Mouse (Mus musculus) frontal cortex, adult (tissue): ENCODE measurements around the gene 2510009E07Rik.
A peak's percentile ranks its signal among the peaks of the same experiment; 100 is the strongest.

Experiments
- ATAC-seq: cut with Nextera tagmentation; 2 replicates; pipeline ENCODE4 v1.9.2; 2017; ENCODE audit warnings: mild to moderate bottlenecking, moderate library complexity, mixed read lengths; ENCODE audit not compliant: low TSS enrichment

Gene 2510009E07Rik

DNA sequence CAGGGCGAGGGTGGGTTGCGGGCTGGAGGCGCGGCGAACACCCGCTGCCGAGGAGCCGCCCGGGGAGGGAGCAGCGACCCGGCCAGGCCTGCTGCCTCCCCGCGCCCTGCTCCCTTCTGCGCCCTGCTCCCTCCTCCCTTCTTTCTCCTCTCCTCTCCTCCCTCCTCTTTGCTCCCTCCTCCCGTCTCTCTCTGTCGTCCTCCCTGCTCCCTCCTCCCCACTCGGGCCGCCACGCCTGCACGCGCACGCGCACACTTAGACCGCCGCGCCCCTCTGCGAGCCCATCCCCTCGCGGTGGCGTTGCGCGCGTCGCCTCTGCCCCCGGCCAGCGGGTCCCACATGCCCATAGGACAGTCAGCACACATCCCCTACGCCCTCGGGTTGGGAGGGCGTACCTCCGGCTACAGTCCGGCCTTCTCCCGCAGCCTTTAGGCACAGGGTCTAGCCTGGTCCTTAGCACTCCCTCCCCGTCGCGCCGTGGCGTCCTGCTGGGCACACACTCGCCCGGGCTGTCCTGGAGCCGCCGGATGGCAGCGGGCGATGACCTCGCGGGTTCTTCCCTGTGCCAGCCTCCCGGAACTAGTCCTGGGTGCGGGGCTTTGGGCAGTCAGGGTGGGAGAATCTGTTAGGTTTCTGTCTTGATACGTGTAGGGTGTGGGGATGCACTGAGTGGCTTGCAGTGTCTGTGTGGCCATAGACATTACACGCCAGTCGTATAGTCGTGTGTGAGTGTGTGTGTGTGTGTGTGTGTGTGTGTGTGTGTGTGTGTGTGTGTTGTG, at the start of gene 2510009E07Rik:
Gene 2510009E07Rik, minus strand, starts transcription at position 203 of the 779 bp plus-strand sequence.
- ATAC-seq: peak; percentile 87

DNA sequence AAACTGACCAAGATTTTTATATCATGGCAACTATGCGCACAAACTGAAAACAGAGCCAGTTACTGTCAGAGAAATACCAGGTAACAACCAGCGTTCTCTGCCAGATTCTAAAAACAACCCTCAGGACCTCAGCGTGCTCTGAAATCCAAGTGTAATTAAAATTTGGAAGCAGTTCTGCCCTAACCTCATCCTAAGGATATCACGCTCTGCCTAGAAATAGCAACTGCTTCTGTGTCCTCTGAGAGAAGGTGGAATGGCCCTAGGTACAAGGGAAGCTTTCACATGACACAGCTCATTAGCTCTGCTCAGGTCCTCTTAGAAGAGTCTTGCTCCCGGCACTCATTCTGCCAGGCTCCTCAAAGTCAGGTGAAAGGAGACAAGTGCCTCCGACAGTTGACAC, 48.9 kb upstream of the 2510009E07Rik start:
- ATAC-seq: no peak

DNA sequence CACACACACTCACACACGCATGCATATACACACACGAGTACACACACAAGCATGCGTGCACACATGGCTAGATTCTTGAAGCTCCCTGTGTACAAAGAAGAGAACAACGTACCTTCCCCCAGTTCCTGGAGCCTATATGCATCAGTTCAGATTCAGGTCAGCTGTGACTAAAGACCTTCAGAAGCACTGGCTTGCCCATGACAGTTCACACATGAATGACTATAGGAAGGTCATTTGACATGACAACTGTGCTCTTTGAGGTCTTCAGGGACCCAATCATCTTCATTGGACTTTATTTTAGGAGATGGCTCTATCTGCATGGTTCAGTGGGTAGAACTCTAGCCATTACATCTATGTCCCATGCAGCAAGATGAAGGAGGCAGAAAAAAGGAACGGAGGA, 48.4 kb upstream of the 2510009E07Rik start:
- ATAC-seq: no peak

DNA sequence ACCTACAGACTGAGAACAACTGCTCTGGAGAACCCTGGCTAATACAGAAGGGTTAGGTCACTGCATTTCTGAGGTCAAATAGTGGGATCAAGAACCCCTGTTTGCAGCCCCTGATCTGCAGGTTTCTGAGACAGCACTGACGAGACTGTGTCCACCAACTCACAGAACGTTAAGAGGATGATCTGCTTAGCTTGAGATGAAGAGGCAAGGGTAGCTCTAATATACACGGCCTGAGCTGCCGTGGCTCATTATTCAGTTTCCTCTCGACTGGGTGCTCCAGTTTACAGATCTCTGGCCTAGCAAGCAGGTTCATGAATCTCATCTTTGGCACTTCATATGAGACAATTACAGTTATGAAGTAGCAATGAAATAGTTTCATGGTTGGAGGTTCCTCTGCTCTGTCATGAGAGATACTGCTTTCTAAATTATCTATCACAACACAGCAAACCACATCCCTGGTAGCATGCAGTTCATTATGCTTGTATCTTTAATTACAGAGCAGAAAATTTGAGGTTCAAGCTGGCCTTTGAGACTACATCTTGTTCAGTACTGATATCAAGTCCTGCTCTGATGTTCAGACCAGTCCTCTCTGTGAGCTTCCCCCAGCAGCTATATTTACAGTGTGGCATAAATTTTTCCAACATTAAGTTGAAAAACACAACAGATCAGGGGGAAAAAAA, 47.9 kb upstream of the 2510009E07Rik start:
- ATAC-seq: no peak

DNA sequence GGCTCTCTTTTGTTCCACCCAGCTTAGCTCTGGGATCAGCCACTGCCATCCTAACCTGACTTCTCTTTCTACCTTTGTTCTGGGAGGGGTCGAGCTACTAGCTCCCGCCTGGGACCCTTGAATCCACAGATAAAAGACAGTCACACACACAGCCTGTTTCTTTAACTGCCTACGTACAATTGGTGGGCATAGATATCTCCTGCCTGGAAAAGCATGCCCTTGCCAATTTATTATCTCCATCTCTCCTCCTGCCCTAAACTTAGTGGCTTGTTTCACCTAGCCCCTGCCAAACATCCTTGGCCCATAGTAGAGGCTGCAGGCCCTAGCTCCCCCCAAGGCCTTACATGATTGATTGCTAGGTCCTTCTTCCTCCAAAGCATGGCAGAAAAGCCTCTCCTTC, 47.1 kb upstream of the 2510009E07Rik start:
- no peak for ATAC-seq

DNA sequence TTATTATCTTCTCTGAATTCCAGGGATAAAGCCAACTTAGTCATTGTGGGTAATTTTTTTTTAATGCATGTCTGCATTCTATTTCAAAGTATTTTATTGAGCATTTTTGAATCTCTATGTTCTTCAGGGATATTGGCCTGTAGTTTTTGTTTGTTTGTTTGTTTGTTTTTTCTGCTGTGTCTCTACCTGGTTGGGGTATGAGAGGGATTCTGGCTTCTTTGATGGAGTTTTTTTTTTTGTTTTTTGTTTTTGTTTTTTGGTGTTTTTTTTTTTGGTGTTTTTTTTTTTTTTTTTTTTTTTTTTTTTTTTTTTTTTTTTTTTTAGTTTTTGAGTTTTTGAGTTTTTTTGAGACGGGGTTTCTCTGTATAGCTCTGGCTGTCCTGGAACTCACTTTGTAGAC, 41.2 kb upstream of the 2510009E07Rik start:
- ATAC-seq: no peak

DNA sequence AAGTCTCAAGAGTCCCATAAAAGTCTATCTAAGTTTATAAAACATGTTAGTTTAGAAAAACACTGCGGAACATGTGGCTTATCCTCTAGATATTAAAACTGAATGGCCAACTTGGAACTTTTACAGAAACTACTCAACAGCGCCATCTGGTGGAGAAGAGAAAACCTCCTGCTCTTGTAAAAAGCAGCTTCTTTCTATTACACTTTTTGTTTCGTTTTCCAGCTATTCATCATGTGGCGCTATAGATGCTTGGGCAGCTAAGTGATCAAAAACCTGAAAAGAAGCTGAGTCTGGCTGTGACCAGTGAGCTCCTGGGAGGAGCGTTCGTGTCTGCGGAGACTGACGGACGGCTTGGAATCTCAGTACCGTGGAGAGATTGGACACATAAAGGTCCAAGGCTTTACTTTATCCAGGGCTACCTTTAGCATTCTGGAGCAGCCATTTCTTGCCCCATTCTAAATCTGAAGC, 33.5 kb upstream of the 2510009E07Rik start:
- ATAC-seq: peak; percentile 85

DNA sequence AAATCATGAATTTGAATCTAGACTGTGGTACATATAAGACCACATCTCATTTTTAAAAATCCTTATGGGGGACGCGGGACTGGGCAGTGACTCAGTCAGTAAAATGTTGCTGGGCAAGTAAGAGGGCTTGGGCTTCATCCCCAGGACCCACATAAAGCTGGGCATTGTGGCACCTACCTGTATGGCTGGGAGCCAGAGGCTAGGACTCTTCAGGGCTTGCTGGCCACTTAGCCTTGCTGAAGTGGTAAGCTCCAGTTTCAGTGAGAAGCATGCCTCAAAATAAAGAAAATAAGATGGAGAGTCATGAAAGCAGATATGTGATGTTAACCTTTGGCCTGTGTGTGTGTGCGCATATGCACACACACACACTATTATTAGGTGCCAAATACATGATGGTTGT, 33.0 kb upstream of the 2510009E07Rik start:
- ATAC-seq: no peak

DNA sequence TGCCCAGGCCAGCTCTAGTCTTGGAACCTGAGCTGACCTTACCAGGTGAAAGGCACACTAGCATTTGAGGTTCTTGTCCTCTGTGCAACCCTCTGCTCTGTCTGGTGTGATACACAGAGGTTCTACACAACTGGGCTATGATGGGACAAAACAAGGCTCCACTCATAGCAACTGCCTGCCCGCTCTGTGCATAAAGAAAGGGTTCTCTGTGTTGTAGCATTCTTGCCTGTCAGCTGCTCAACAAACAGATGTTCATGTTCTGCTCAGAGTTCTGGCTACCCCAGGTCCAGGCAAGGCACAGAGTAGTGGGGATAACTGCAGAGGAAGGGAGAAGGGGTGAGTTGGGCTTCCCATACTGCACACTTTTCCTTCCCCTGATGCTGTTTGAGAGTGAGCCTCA, 29.8 kb upstream of the 2510009E07Rik start:
- peak; percentile 50 for ATAC-seq

DNA sequence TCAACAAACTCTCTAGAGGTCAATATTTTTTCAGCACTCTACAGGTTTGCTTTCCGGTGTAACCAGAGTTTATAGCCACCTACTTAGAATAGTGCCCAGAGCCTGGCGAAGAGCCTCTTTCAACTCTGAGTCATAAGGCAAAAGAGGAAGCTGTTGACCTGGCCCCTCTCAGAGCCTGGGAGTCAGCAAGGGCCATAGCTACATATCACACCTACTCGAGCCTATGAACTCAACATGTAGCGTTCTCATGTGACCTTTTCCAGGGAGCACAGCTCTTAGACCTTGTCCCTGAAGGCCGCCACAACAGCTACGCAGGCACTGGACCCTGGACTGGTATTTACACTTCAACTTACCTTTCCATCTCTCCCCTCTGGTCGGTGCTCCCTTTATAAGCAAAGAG, 25.3 kb upstream of the 2510009E07Rik start:
- no peak for ATAC-seq

DNA sequence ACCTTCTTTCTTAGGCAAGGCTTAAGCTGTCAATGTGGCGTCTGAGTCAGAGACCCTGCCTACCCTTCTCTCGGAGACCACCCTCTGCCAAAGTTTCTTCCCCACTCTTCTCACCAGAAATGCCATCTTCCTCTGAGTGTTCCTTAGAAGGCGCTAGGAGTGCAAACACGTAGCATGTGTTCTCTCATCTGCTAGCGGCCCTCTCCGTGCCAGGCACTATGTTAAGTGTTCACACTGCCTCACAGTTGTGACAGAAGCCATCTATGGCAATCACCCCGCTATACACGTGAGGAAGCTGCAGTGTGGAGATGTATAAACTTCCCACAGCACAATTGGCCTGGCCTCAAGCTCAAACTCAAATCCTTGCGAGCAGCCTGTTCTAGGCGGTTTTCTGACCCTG, 20.1 kb upstream of the 2510009E07Rik start:
- peak; percentile 69; the same call in 1 of the 2 replicates for ATAC-seq

DNA sequence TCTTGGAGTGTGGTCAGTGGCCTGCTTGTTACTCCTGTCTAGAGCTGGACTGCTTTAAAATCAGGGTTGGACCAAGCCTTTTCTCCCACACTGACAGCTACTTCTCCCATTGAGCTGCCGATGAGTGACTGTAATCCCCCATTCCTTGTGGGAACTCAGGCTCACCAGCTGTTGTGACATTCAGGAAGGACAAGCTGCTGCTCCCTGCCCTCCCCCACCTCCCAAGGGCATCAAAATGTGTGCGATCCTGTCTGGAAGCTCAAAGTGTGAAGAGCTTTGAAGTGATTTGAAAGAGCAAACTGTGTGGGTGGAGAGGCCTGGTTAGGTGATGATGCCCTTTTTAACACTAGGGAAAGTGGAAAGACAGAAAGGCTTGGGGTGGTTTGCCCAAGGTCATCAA, 15.9 kb upstream of the 2510009E07Rik start:
- ATAC-seq: no peak

DNA sequence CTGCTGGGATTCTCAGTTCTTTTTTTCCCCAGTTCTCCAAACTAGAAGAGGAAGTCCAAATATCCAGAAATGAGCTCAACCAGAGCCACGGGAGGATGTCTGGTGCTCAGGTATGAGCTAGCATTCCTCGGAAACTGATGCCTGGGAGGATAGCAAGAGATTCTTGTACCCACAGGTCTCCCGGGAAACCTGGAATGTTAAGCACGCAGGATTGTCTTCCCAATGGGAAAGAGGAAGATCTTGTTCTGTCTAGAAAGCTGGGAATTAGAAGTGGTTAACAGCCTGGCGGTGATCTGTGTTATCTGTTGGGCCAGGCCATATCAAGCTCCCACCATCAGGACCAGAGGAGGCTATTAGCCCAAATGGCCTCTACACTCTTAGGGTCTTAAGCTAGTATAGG, 10.2 kb upstream of the 2510009E07Rik start:
- no peak for ATAC-seq

DNA sequence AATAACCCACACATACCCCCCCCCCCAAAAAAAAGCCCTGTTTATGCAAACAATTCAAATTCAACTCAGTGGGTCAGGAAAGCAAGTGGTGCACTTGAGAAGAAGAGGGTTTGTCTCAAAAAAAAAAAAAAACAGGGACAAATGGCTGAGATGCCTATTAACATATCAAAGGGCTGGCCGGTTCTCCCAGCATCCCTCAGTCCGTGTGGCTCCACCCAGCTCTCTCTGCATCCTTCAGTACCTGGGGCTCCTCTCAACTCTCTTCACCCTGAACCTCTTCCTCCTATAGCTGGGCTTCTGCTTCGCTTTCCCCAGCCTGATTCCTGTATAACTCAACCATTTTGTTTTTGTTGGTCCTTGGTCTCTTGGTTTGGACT, 7.8 kb upstream of the 2510009E07Rik start:
- no peak for ATAC-seq

DNA sequence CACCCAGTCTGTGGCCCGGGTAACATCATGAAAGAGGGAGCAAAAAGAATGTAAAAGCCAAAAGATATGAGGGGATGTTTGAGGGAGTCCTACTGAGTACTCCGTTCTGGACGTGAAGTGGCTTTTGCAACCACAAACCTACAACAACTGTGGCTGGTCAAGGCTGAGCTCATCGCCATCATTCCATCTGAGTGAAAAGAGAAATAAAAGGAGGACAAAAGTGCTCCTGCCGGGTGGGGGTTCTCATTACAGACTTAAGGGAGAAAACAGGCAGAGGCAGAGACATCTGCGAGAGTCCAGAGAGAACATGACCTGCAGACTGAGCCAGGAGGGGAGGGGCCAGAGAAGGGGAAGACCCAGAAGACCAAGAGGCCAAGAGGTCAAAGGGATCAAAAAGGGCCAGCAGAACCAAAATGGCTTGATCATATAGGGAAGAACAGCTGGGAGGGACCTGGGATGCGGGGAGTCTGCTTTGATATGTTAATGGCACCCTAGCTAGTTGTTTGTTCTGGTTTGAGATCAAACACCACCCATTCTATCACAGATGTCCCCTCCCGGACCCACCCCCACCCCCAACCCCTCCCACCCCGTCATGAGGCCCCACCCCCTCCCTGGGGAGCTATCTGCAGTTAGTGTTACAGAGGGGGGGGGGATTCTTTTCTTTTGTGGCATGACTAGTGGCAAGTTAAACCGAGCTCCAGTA, 7.3 kb upstream of the 2510009E07Rik start:
- ATAC-seq: no peak

DNA sequence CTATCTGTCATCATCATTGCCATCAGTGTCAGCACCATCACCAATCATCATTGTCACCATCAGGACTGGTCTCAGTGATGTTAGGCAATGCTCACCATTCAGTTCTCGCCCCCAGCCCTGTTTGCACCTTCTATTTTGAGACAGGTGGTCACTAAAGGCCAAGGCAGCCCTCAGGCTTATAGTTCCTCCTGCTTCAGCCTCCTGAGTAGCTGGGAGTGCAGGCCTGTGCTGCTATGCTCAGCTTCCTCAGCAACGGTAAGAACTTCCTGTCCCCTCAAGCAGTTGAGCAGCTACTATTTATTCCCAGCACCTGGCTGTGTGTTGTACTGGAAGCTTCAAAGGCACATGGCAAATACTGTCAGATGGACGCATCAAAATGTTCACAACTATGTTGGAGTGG, 3.7 kb upstream of the 2510009E07Rik start:
- no peak for ATAC-seq

DNA sequence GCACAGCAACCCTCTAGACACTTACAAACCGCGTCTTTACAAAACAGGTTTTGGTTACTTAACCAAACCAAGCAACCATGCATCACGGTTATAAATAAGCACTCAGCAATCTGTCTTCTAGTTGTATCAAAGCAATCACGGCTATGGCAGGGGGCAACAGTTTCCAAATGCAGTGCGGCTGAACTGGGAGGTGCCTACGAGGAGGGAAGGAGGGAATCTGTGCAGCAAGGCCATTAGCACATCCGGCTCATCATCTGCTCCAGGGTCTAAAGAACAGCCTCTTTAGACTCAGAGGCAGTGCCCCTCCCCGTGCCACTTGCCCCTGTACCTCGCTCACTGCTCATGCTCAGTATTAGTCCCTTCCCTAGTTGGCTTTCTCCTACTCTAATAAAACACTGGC, 2.5 kb upstream of the 2510009E07Rik start:
- no peak for ATAC-seq

DNA sequence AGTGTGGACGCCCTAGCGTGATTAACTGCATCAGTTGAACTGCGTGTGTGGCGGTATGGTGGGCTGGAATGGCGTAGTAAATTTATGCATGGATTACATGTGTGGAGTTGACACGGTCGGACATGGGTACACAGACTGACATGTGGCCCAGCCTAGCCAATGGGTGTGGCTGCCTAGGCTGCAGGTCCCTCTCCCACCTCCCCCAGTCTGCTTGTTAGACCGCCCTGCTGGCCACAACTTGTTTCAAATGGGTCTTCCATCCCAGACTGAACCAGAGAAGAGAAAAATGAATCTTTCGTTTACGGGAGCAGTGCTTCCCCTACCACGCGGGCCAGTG, 745 bp upstream of the 2510009E07Rik start:
- ATAC-seq: peak; percentile 21; the same call in 1 of the 2 replicates

DNA sequence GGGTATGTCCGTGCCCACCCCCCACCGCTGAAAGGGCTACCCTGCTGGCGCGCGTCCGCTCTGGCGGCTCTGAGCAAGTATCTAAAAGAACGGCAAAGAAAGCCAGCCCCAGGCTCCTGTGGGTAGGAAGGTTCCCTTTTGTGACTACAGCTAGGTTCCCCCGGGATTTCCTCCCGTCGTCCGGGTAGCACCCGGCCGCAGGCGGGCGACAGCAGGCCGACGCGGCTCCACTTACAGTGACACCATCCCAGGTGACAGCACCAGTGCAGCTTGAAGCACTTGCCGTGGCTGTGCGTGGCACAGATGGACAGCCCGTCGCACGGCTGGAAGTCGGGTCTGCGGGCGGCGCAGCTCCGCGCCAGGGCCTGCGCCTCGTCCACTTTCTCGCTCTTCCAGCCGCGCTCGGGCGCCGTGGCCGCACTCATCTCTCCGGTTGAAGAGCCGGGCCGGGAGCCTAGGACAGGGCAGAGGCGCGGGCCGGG, 443 bp downstream of the 2510009E07Rik start:
- ATAC-seq: peak; percentile 42

DNA sequence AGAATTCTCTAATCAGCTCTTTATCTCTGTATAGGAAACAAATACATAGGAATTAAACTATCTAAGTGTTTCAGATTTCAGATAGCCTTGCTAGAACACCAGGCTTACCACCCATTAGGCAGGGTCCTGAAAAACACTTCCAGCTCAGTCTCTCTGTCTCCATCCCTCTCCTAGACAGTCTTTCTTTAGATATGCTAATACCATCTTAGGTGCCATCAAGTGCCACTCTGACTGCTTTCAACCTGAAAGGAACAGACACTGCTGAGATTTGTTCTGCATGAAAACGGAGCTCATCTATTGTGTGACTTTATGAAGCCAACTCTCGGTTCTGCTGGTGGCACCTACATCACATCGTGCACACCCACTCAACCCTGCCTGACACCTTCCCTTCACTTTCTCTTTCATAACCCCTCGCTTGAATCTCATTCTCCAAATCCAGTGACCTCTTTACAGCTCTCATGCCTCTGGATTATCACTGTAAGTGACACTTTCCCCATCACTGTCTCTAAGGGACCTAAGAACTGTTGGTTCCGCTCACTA, 4.2 kb downstream of the 2510009E07Rik start:
- no peak for ATAC-seq

DNA sequence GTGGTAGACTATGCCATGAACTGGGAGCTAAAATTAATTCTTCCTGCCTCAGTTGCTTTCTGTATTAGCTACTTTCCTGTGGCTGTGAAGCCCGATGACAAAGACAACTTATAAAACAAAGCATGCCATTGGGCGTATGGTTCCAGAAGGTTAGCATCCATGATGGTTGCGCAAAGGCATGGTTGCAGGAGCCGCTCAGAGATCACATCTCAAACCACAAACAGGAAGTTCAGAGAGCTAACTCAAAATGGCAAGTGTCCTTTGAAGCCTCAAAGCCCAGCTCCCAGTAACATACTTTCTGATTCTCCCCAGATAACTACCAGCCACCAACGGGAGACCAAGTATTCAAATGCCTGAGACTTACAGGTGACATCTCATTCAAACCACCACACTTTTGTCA, 5.3 kb downstream of the 2510009E07Rik start:
- ATAC-seq: no peak

DNA sequence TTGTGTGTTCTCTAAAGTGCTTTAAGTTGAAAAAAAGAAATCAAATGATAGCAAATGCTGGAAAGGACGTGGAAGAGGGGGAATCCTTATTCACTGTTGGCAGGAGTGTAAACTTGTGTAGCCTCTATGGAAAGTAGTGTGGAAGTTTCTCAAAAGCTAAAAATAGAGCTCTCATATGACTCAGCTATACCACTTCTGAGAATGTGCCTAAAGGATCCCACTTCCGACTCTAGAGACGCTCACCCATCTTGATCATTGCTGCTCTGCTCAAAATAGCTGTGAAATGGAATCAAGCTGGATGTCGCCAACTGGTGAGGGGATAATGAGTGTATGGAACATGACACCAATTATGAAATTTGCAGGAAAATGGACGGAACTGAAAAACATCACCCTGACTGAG, 7.1 kb downstream of the 2510009E07Rik start:
- ATAC-seq: peak; percentile 89
